Mouse (Mus musculus) neutrophil, adult 59 days (primary cell): ENCODE results near the gene Gm13697. TPM values are rescaled to one million over a fixed set of nuclear protein-coding genes. Genes with fewer than 3 reads are reported as not detected.

Experiments used
- total RNA-seq, 2 experiments: library from RNA; stranded (reverse); gene quantifications; 1 replicate in 1 of 2; 2 replicates in 1 of 2; pipeline ENCODE4 v1.2.4; 2023

The Gm13697 gene
- 1 to 10 TPM in 1 of 2 experiments, under 1 TPM in 1; 0.98 to 1.7 TPM for total RNA-seq

DNA sequence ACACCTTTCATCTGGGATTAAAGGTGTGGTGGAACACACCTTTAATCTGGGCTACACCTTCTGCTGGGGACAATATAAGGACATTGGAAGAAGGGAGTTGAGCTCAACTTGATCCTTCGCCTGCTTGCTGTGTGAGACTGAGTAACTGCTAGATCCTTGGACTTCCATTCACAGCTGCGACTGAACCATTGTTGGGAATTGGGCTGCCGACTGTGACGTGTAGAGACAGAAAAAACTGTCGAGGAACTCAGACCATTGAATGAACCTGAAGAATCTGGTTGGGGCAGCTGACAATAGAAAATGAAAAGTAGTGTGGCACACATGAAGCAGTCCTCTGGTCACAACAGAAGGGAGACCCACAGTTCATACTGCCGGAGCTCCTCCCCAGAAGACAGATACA is at the start of gene Gm13697:
TSS of gene Gm13697 (plus strand) at position 301 of the 400 bp plus-strand sequence.

DNA sequence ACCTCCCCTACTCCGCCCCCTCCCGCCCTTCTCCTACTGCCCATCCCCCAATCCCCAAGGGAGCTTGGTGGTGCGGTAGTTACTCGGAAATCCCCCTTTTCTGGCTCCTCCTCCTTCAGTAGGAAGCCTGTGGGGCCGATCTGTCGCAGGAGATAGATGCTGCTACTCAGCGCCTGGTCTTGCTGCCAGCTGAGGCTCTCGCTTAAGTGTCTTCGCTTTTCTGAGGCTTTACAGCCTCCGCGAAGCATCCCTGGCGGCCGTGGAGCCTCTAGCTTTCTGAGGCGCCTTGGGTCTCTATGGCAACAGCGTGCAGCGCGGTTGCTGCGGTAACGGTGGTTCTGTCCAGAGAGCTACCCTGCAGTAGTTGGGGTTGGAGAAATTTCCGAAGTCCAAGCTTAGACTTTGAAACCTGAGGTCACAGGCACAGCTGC is 43.6 kb upstream of the Gm13697 start, which contains the start of gene Zswim2:
TSS of gene Zswim2 (minus strand) at position 298 of the 431 bp plus-strand sequence.

GRCm38 (mm10) chr2:83955393-83955792 is 29.1 kb upstream of the Gm13697 start, which contains the start of gene Gm13698:
Gm13698 (plus strand) TSS chr2:83955693.

GRCm38 (mm10) chr2:83961203-83961602 is 23.3 kb upstream of the Gm13697 start, which contains the start of gene Gm13693:
Gm13693 (plus strand) TSS chr2:83961503.

GRCm38 (mm10) chr2:83967013-83967412 is 17.5 kb upstream of the Gm13697 start, which contains the start of gene Gm13695:
Gm13695 (plus strand) TSS chr2:83967313.

GRCm38 (mm10) chr2:83972823-83973222 is 11.7 kb upstream of the Gm13697 start, which contains the start of gene Gm13696:
Gm13696 (plus strand) TSS chr2:83973123.

DNA sequence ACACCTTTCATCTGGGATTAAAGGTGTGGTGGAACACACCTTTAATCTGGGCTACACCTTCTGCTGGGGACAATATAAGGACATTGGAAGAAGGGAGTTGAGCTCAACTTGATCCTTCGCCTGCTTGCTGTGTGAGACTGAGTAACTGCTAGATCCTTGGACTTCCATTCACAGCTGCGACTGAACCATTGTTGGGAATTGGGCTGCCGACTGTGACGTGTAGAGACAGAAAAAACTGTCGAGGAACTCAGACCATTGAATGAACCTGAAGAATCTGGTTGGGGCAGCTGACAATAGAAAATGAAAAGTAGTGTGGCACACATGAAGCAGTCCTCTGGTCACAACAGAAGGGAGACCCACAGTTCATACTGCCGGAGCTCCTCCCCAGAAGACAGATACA is 5.9 kb upstream of the Gm13697 start, which contains the start of gene Gm13694:
TSS of gene Gm13694 (plus strand) at position 301 of the 400 bp plus-strand sequence.

DNA sequence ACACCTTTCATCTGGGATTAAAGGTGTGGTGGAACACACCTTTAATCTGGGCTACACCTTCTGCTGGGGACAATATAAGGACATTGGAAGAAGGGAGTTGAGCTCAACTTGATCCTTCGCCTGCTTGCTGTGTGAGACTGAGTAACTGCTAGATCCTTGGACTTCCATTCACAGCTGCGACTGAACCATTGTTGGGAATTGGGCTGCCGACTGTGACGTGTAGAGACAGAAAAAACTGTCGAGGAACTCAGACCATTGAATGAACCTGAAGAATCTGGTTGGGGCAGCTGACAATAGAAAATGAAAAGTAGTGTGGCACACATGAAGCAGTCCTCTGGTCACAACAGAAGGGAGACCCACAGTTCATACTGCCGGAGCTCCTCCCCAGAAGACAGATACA is 5.7 kb downstream of the Gm13697 start, which contains the start of gene Gm13691:
TSS of gene Gm13691 (plus strand) at position 301 of the 400 bp plus-strand sequence.

Other genes starting within 250 kb of the Gm13697 start
- gene Fam171b, start 172.1 kb upstream of the Gm13697 start, total RNA-seq = not detected
- gene Zswim2, start 43.5 kb upstream of the Gm13697 start, total RNA-seq = not detected
- 1 to 10 TPM in 1 of 2 experiments, under 1 TPM in 1; 0.98 to 1.7 TPM for gene Gm13698, start 29.1 kb upstream of the Gm13697 start, total RNA-seq
- gene Gm13693, start 23.2 kb upstream of the Gm13697 start, total RNA-seq = 1 to 10 TPM in 1 of 2 experiments, under 1 TPM in 1; 0.98 to 1.7 TPM
- gene Gm13695, start 17.4 kb upstream of the Gm13697 start, total RNA-seq = under 1 TPM in 1 of 2 experiments, not detected in 1; 0.98 TPM
- 1 to 10 TPM in 1 of 2 experiments, under 1 TPM in 1; 0.98 to 1.7 TPM for gene Gm13696, start 11.6 kb upstream of the Gm13697 start, total RNA-seq
- gene Gm13694, start 5.8 kb upstream of the Gm13697 start, total RNA-seq = 1 to 10 TPM in 1 of 2 experiments, under 1 TPM in 1; 0.98 to 1.7 TPM
- 1 to 10 TPM in 1 of 2 experiments, under 1 TPM in 1; 0.98 to 1.7 TPM for gene Gm13691, start 5.8 kb downstream of the Gm13697 start, total RNA-seq